Mouse (Mus musculus): ENCODE data around the gene Slc25a21. TPM values are rescaled to one million over a fixed set of nuclear protein-coding genes. Genes with fewer than 3 reads are reported as not detected.

Gene Slc25a21
- 0.22 TPM in 1 of 4 replicates, not detected in the others for total RNA-seq (2023)

GRCm38 (mm10) chr12:57197363-57198026 is at the start of gene Slc25a21:
Gene Slc25a21, minus strand, starts transcription at chr12:57197472.

GRCm38 (mm10) chr12:57230192-57230706 is 33.0 kb upstream of the Slc25a21 start, which contains the start of the genes Prps1l3 and Mipol1:
Gene Prps1l3, plus strand, starts transcription at chr12:57230412.
Gene Mipol1, plus strand, starts transcription at chr12:57230427.

GRCm38 (mm10) chr12:56691427-56692079 is 505.7 kb downstream of the Slc25a21 start, which contains the start of gene Pax9:
Gene Pax9, plus strand, starts transcription at chr12:56691767.

Other genes starting within 250 kb of the Slc25a21 start
- 52.8 to 60.0 TPM (median 58.0 TPM) in 4 replicates for gene Prps1l3, start 32.9 kb upstream of the Slc25a21 start, total RNA-seq (2023)
- 7.4 to 11.3 TPM (median 9.2 TPM) in 4 replicates for gene Mipol1, start 33.0 kb upstream of the Slc25a21 start, total RNA-seq (2023)